Mouse (Mus musculus) kidney, postnatal 0 days (tissue): ENCODE measurements around the gene Chrd. TPM values are rescaled to one million over a fixed set of nuclear protein-coding genes. Genes with fewer than 3 reads are reported as not detected.

ENCODE experiments used
- ATAC-seq: fragments of 200-750 bp; cut with Nextera tagmentation; replicated peaks from 2 replicates; pipeline ENCODE4 v1.8.0; 2017; ENCODE audit warnings: low read depth, moderate number of reproducible peaks, moderate TSS enrichment, moderate library complexity; ENCODE audit not compliant: low FRiP score
- DNase-seq: peaks from one replicate; pipeline ENCODE4 v3.0.0-alpha.2; 2016; ENCODE audit warnings: low spot score
- H3K27ac ChIP-seq: fragments of 300-500 bp; sonication (generic); 2 replicates; pipeline ENCODE4 v1.5.1; 2014; ENCODE audit warnings: mild to moderate bottlenecking
- H3K27me3 ChIP-seq: fragments of 300-500 bp; sonication (generic); 2 replicates; pipeline ENCODE4 v1.6.1; 2014; ENCODE audit warnings: low read length, mixed read lengths; ENCODE audit not compliant: insufficient read depth
- H3K36me3 ChIP-seq: fragments of 300-500 bp; sonication (generic); 2 replicates; pipeline ENCODE4 v1.6.1; 2014; ENCODE audit warnings: low read length, mixed read lengths; ENCODE audit not compliant: insufficient read depth
- H3K4me1 ChIP-seq: fragments of 300-500 bp; sonication (generic); replicated peaks from 2 replicates; pipeline ENCODE4 v1.6.1; 2014; ENCODE audit warnings: antibody characterized with exemption, low read length, mixed read lengths; ENCODE audit not compliant: insufficient read depth
- H3K4me2 ChIP-seq: fragments of 300-500 bp; sonication (generic); 2 replicates; pipeline ENCODE4 v1.6.1; 2014; ENCODE audit warnings: mild to moderate bottlenecking, low read length, moderate library complexity, mixed read lengths
- H3K4me3 ChIP-seq: fragments of 300-500 bp; sonication (generic); replicated peaks from 2 replicates; pipeline ENCODE4 v1.5.1; 2014; ENCODE audit warnings: low read depth, low read length
- H3K9ac ChIP-seq: fragments of 300-500 bp; sonication (generic); 2 replicates; pipeline ENCODE4 v1.6.1; 2014; ENCODE audit warnings: low read depth, low read length
- H3K9me3 ChIP-seq: fragments of 300-500 bp; sonication (generic); replicated peaks from 2 replicates; pipeline ENCODE4 v1.6.1; 2016; ENCODE audit warnings: low read length, inconsistent platforms, mixed read lengths
- CTCF ChIP-seq: IDR thresholded peaks from 2 replicates; pipeline ENCODE4 v1.5.1; 2016; ENCODE audit warnings: antibody characterized with exemption, low read depth, mild to moderate bottlenecking, moderate library complexity
- WGBS: fragments of 180-500 bp; shearing (Covaris S2); extraction: QIAGEN DNeasy Blood & Tissue Kit; methylation state at CpG from one replicate; pipeline ENCODE4 v1.1.7; 2014; 5-methylcytosine and 5-hydroxymethylcytosine counted together
- polyA plus RNA-seq: library from polyadenylated mRNA; unstranded; fragments of >200 nt; fragmentation: Nextera tagmentation; extraction: Ambion mirVana; gene quantifications from 2 replicates; pipeline ENCODE4 v1.2.1, GENCODE M21; 2015

Gene Chrd
- polyA plus RNA-seq, 1 experiment from 2014 or later, result 2.9 TPM

GRCm38 (mm10) chr16:20757385-20757784 is 24.5 kb downstream of the Chrd start:
- Histone ChIP-seq H3K9me3 (no peaks in the 10 kb centered on the region), H3K4me1 (no peaks in the 10 kb centered on the region), H3K4me2 (no peak overlapping the region), H3K9ac (no peak overlapping the region), H3K4me3 (no peak overlapping the region), H3K36me3 (no peaks in the 10 kb centered on the region), H3K27me3 (no peaks in the 10 kb centered on the region), H3K27ac (no peak overlapping the region)
- no peak for DNase-seq
- TF ChIP-seq CTCF, result no peak
- 67% methylated on average over 1 of the region's 1 CpGs for WGBS
- ATAC-seq, result no peak

- no peak overlapping the region for H3K4me2 ChIP-seq
- H3K4me1 ChIP-seq, result no peaks in the 10 kb centered on the region
- H3K36me3 ChIP-seq, result no peaks in the 10 kb centered on the region
- no peak overlapping the region for H3K4me3 ChIP-seq
- no peak overlapping the region for H3K27ac ChIP-seq
- H3K9ac ChIP-seq, result no peak overlapping the region
- 10% methylated on average over 3 of the region's 3 CpGs for WGBS
- peak; percentile 61 for DNase-seq
- H3K27me3 ChIP-seq, result no peaks in the 10 kb centered on the region
- TF ChIP-seq CTCF, result peak; percentile 72
- no peaks in the 10 kb centered on the region for H3K9me3 ChIP-seq
- no peak for ATAC-seq
These were observed 28.8 kb downstream of the Chrd start for GRCm38 (mm10) chr16:20761681-20762080.

- Histone ChIP-seq H3K27ac (no peak overlapping the region), H3K9ac (no peak overlapping the region), H3K4me3 (no peak overlapping the region), H3K4me1 (no peaks in the 10 kb centered on the region), H3K4me2 (no peak overlapping the region), H3K9me3 (no peaks in the 10 kb centered on the region), H3K27me3 (no peaks in the 10 kb centered on the region), H3K36me3 (no peaks in the 10 kb centered on the region)
- 49% methylated on average over 9 of the region's 9 CpGs for WGBS
- no peak for ATAC-seq
- peak; percentile 73 for TF ChIP-seq CTCF
- peak; percentile 53 for DNase-seq
These were observed 32.3 kb downstream of the Chrd start for GRCm38 (mm10) chr16:20765244-20765643.

- H3K27ac ChIP-seq, result no peak overlapping the region
- TF ChIP-seq CTCF, result no peak
- no peak for ATAC-seq
- no peaks in the 10 kb centered on the region for H3K9me3 ChIP-seq
- no peaks in the 10 kb centered on the region for H3K27me3 ChIP-seq
- H3K4me2 ChIP-seq, result no peak overlapping the region
- no peaks in the 10 kb centered on the region for H3K4me1 ChIP-seq
- no peaks in the 10 kb centered on the region for H3K36me3 ChIP-seq
- no peak overlapping the region for H3K4me3 ChIP-seq
- no peak overlapping the region for H3K9ac ChIP-seq
- no peak for DNase-seq
- WGBS, result 67% methylated on average over 5 of the region's 5 CpGs
These were observed 42.1 kb downstream of the Chrd start for GRCm38 (mm10) chr16:20775021-20775420.

GRCm38 (mm10) chr16:20779846-20780245 is 46.9 kb downstream of the Chrd start:
- 83% methylated on average over 3 of the region's 3 CpGs for WGBS
- no peak overlapping the region for H3K27ac ChIP-seq
- H3K27me3 ChIP-seq, result no peaks in the 10 kb centered on the region
- no peak overlapping the region for H3K9ac ChIP-seq
- no peak for ATAC-seq
- no peaks in the 10 kb centered on the region for H3K36me3 ChIP-seq
- DNase-seq, result no peak
- no peak for TF ChIP-seq CTCF
- H3K4me3 ChIP-seq, result no peak overlapping the region
- no peak overlapping the region for H3K4me2 ChIP-seq
- no peaks in the 10 kb centered on the region for H3K9me3 ChIP-seq
- no peaks in the 10 kb centered on the region for H3K4me1 ChIP-seq

GRCm38 (mm10) chr16:20781101-20781630 is 48.2 kb downstream of the Chrd start:
- H3K9me3 ChIP-seq, result no peaks in the 10 kb centered on the region
- no peaks in the 10 kb centered on the region for H3K4me1 ChIP-seq
- no peak for ATAC-seq
- no peak overlapping the region for H3K9ac ChIP-seq
- no peak for TF ChIP-seq CTCF
- WGBS, result 54% methylated on average over 4 of the region's 4 CpGs
- H3K4me2 ChIP-seq, result no peak overlapping the region
- H3K27ac ChIP-seq, result no peak overlapping the region
- H3K4me3 ChIP-seq, result no peak overlapping the region
- no peaks in the 10 kb centered on the region for H3K36me3 ChIP-seq
- H3K27me3 ChIP-seq, result no peaks in the 10 kb centered on the region
- DNase-seq, result no peak

- Histone ChIP-seq H3K27me3 (no peaks in the 10 kb centered on the region), H3K4me3 (no peak overlapping the region), H3K36me3 (no peaks in the 10 kb centered on the region), H3K4me2 (no peak overlapping the region), H3K27ac (no peak overlapping the region), H3K9me3 (no peaks in the 10 kb centered on the region), H3K9ac (no peak overlapping the region), H3K4me1 (no peaks in the 10 kb centered on the region)
- TF ChIP-seq CTCF, result no peak
- no peak for ATAC-seq
- 79% methylated on average over 2 of the region's 2 CpGs for WGBS
- DNase-seq, result no peak
These were observed 51.0 kb downstream of the Chrd start for GRCm38 (mm10) chr16:20783891-20784290.
